Mouse (Mus musculus): Measurements from ENCODE around the gene Sema5a. TPM values are rescaled to one million over a fixed set of nuclear protein-coding genes. Genes with fewer than 3 reads are reported as not detected.
A peak's percentile ranks its signal among the peaks of the same experiment; 100 is the strongest.

Sema5a gene
- total and polyA plus RNA-seq, 3 experiments, result 0.17 to 0.27 (median 0.17) TPM

DNA sequence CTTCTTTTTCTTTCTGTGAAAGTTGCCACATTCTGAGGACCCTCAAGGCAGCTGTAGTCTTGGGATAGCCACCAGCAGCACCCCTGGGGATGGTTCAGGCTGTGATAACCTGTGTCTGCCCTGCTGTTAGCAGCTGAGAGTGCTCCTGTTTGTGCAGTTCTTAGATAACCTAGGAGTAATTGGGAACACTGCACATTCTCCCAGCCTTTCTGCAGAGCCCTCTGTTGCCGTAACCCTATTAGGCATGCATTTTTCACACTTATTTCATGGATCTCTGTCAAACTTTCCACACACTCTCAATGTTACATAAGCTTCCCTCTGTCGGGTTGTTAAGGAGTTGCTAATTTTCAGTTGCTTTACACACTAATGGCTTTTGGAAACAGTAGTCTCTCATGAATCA, 34.0 kb downstream of the Sema5a start:
- Histone ChIP-seq H3K36me3 (replicated peaks in 1 of 2; ENCODE audit: control insufficient read depth in 1 of 2, insufficient read depth in 1 of 2, low read length in 1 of 2) (no peaks in the 10 kb centered on the region), H3K9ac (ENCODE audit: insufficient read depth, low read depth) (no peak overlapping the region), H3K27me3 (replicated peaks) (no peaks in the 10 kb centered on the region), H3K4me3 (replicated peaks in 1 of 3; ENCODE audit: low read depth in 2 of 3, low read length in 2 of 3, poor library complexity in 1 of 3) (no peak overlapping the region), H3K9me3 (replicated peaks; ENCODE audit: low read length) (no peaks in the 10 kb centered on the region), H3K4me1 (ENCODE audit: control insufficient read depth in 1 of 2, insufficient read depth in 2 of 2) (peaks cover 0 to 20% of the 10 kb centered on the region in 2 experiments; a peak in 2 of 4 replicates), H3K27ac (ENCODE audit: insufficient read depth, low read depth) (no peak overlapping the region), H3K4me2 (ENCODE audit: insufficient read depth, low read depth, poor library complexity, severe bottlenecking) (no peak overlapping the region), H3K79me2 (replicated peaks; ENCODE audit: control insufficient read depth, extremely low read depth, insufficient read depth, poor library complexity, severe bottlenecking) (no peaks in the 10 kb centered on the region)
- in situ Hi-C loops (cut with MboI; ENCODE audit: low pct_ligation_motif_present, low pct_unique_long_range_greater_than_20kb, low sequenced_read_pairs) (no loop called here), dilution Hi-C loops (cut with MboI; ENCODE audit: extremely low pct_ligation_motif_present, extremely low pct_unique_long_range_greater_than_20kb, low sequenced_read_pairs) (no loop called here)
- TF ChIP-seq MXI1 (IDR thresholded peaks at IDR 0.05; ENCODE audit: low read depth, low read length), result no peak
- DNase-seq (ENCODE audit: extremely low read depth), result peak; percentile 9

DNA sequence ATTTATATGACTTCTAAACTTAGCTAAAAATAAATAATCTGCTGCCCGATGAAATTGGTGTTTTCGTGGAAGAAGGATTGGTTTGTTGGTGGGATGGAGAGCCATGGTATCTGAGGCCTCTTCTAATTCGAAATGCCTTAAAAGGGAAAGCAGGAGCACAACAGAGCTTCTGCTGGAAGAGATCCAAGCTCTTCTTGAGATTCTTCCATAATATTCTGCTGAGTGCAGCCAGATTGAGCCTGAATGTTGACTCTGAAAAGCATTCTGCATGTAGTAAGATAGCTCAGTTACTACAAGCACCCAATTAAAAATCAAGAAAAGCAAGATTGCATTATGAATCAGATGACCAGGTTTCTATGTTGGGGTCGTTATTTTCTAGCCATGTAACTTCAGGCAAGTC, 36.8 kb downstream of the Sema5a start:
- Histone ChIP-seq H3K27ac (ENCODE audit: insufficient read depth, low read depth) (no peak overlapping the region), H3K79me2 (replicated peaks; ENCODE audit: control insufficient read depth, extremely low read depth, insufficient read depth, poor library complexity, severe bottlenecking) (no peaks in the 10 kb centered on the region), H3K9me3 (replicated peaks; ENCODE audit: low read length) (no peaks in the 10 kb centered on the region), H3K4me3 (replicated peaks in 1 of 3; ENCODE audit: low read depth in 2 of 3, low read length in 2 of 3, poor library complexity in 1 of 3) (no peak overlapping the region), H3K4me2 (ENCODE audit: insufficient read depth, low read depth, poor library complexity, severe bottlenecking) (no peak overlapping the region), H3K9ac (ENCODE audit: insufficient read depth, low read depth) (no peak overlapping the region), H3K36me3 (replicated peaks in 1 of 2; ENCODE audit: control insufficient read depth in 1 of 2, insufficient read depth in 1 of 2, low read length in 1 of 2) (no peaks in the 10 kb centered on the region), H3K4me1 (ENCODE audit: control insufficient read depth in 1 of 2, insufficient read depth in 2 of 2) (peaks cover 0 to 20% of the 10 kb centered on the region in 2 experiments; a peak in 2 of 4 replicates), H3K27me3 (replicated peaks) (no peaks in the 10 kb centered on the region)
- DNase-seq (ENCODE audit: extremely low read depth), result no peak
- dilution Hi-C loops (cut with MboI; ENCODE audit: extremely low pct_ligation_motif_present, extremely low pct_unique_long_range_greater_than_20kb, low sequenced_read_pairs), result no loop called here
- TF ChIP-seq UBTF (IDR thresholded peaks at IDR 0.05; ENCODE audit: low read depth, low read length) (no peak), CHD1 (IDR thresholded peaks at IDR 0.05; ENCODE audit: low read depth, low read length) (no peak), MAFK (IDR thresholded peaks at IDR 0.05; ENCODE audit: insufficient replicate concordance, low read length) (no peak), USF1 (IDR thresholded peaks at IDR 0.05; ENCODE audit: low read depth, low read length) (no peak), RAD21 (IDR thresholded peaks at IDR 0.05; ENCODE audit: low read depth, low read length) (no peak), KAT2A (IDR thresholded peaks at IDR 0.05; ENCODE audit: insufficient replicate concordance, low read length) (no peak), MAZ (IDR thresholded peaks at IDR 0.05; ENCODE audit: low read depth, low read length) (no peak), SIN3A (IDR thresholded peaks at IDR 0.05; ENCODE audit: low read length) (no peak), NELFE (IDR thresholded peaks at IDR 0.05; ENCODE audit: low read depth, low read length) (no peak), CHD2 (IDR thresholded peaks at IDR 0.05; ENCODE audit: low read length) (no peak), ZKSCAN1 (IDR thresholded peaks at IDR 0.05; ENCODE audit: borderline replicate concordance, low read depth, low read length) (no peak), ZC3H11A (IDR thresholded peaks at IDR 0.05; ENCODE audit: low read depth, low read length) (no peak), JUND (conservative IDR thresholded peaks at IDR 0.05; ENCODE audit: low read depth, low read length) (no peak)
- in situ Hi-C loops (cut with MboI; ENCODE audit: low pct_ligation_motif_present, low pct_unique_long_range_greater_than_20kb, low sequenced_read_pairs), result no loop called here

DNA sequence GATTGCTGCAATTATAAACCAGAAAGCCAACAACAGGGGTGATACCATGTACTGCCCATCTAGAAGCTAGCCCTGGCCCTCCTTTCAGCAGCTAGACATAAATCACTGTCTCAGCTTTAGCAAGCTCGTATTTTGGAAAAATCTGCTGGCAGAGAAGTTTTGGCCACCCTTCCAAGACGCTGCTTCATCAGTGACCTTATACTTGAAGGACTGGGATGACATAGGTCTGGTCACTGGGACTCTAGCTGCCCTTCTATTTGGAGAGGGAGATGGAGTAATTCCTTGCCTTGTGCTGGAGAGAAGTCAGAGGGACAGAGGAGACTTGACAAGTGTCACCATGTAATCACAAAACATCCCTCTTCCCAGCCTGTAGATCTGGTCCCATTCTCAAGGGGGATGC, 40.1 kb downstream of the Sema5a start:
- H3K79me2 ChIP-seq (replicated peaks; ENCODE audit: control insufficient read depth, extremely low read depth, insufficient read depth, poor library complexity, severe bottlenecking), result no peaks in the 10 kb centered on the region
- H3K4me3 ChIP-seq (replicated peaks in 1 of 3; ENCODE audit: low read depth in 2 of 3, low read length in 2 of 3, poor library complexity in 1 of 3), result no peak overlapping the region
- dilution Hi-C loops (cut with MboI; ENCODE audit: extremely low pct_ligation_motif_present, extremely low pct_unique_long_range_greater_than_20kb, low sequenced_read_pairs), result no loop called here
- peaks cover 0 to 8% of the 10 kb centered on the region in 2 experiments; a peak in 1 of 4 replicates for H3K4me1 ChIP-seq (ENCODE audit: control insufficient read depth in 1 of 2, insufficient read depth in 2 of 2)
- H3K27ac ChIP-seq (ENCODE audit: insufficient read depth, low read depth), result no peak overlapping the region
- no peak for DNase-seq (ENCODE audit: extremely low read depth)
- no peaks in the 10 kb centered on the region for H3K27me3 ChIP-seq (replicated peaks)
- H3K9me3 ChIP-seq (replicated peaks; ENCODE audit: low read length), result no peaks in the 10 kb centered on the region
- no peaks in the 10 kb centered on the region for H3K36me3 ChIP-seq (replicated peaks in 1 of 2; ENCODE audit: control insufficient read depth in 1 of 2, insufficient read depth in 1 of 2, low read length in 1 of 2)
- no peak overlapping the region for H3K4me2 ChIP-seq (ENCODE audit: insufficient read depth, low read depth, poor library complexity, severe bottlenecking)
- in situ Hi-C loops (cut with MboI; ENCODE audit: low pct_ligation_motif_present, low pct_unique_long_range_greater_than_20kb, low sequenced_read_pairs), result no loop called here
- TF ChIP-seq SIN3A (IDR thresholded peaks at IDR 0.05; ENCODE audit: low read length) (no peak), ZC3H11A (IDR thresholded peaks at IDR 0.05; ENCODE audit: low read depth, low read length) (no peak), USF1 (IDR thresholded peaks at IDR 0.05; ENCODE audit: low read depth, low read length) (no peak), RCOR1 (conservative IDR thresholded peaks at IDR 0.05; ENCODE audit: low read depth, low read length) (no peak), MXI1 (IDR thresholded peaks at IDR 0.05; ENCODE audit: low read depth, low read length) (no peak), HCFC1 (IDR thresholded peaks at IDR 0.05; ENCODE audit: low read depth, low read length) (no peak), CTCF (conservative IDR thresholded peaks at IDR 0.05 in 1 of 2, IDR thresholded peaks at IDR 0.05 in 1 of 2; ENCODE audit: low read depth in 2 of 2, low read length in 2 of 2) (no peak)
- no peak overlapping the region for H3K9ac ChIP-seq (ENCODE audit: insufficient read depth, low read depth)

All from CH12.LX (cell line).